In the genomic region with DNA sequence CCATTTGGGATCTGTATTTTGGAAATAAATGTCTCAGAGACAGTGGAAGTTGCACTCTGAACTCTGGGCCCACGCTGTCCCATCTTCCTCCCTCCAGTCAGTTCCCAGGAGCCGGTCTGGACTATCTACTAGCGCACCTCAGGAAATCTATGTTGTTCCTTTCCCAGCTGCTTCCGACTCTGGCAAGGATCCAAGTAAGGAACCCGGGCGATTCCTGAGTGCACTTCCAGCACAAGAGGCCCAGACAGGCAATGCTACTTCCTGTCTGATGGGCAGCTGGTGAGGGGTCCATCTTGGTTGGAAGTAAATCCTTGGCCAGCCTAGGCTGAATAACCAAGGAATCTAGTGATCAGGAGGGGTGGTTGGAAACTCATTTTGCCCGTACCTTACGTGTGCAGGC, we compare ENCODE assay signal across 10 mouse cellular contexts.
DNase-seq lines count a peak whose midpoint lies in the region; ATAC-seq and TF ChIP-seq lines count a peak whose summit lies in the region.
"Had no signal": no experiment of that assay in that cellular context is flagged by ENCODE, and none has a peak within 500 bp of the region (broad histone marks: within the 10 kb centered on the region; RNA-seq: fewer than 3 reads in every experiment).

No protein-coding gene starts in this region.

- no peak overlapping the region for H3K27ac ChIP-seq in liver, postnatal 0 days (ENCODE audit: low read depth)
- no peak overlapping the region for H3K27ac ChIP-seq in liver, embryonic 12.5 days
- peak overlapping the region; percentile 55; the same call in 1 of the 2 replicates for H3K27ac ChIP-seq in heart, embryonic 12.5 days (ENCODE audit: poor library complexity, severe bottlenecking)
- H3K27ac ChIP-seq in kidney, embryonic 14.5 days (ENCODE audit: low read depth, low read length) = peak overlapping the region; percentile 65; the same call in 1 of the 2 replicates
- 0 out of 2 replicates have a peak overlapping the region, but pooled peaks have one; percentile 37 for H3K27ac ChIP-seq in neural tube, embryonic 15.5 days (replicated peaks)
- no peak overlapping the region for H3K27ac ChIP-seq in intestine, postnatal 0 days (ENCODE audit: low read depth, low read length)
- H3K27ac ChIP-seq: macrophage had no signal

- H3K36me3 ChIP-seq in liver, postnatal 0 days (replicated peaks; ENCODE audit: insufficient read depth, low read length) = no peaks in the 10 kb centered on the region
- H3K36me3 ChIP-seq in liver, embryonic 12.5 days = no peaks in the 10 kb centered on the region
- no peaks in the 10 kb centered on the region for H3K36me3 ChIP-seq in heart, embryonic 12.5 days
- H3K36me3 ChIP-seq in kidney, embryonic 14.5 days (ENCODE audit: control insufficient read depth, insufficient read depth, low read length) = no peaks in the 10 kb centered on the region
- H3K36me3 ChIP-seq in neural tube, embryonic 15.5 days = no peaks in the 10 kb centered on the region
- no peaks in the 10 kb centered on the region for H3K36me3 ChIP-seq in intestine, postnatal 0 days (ENCODE audit: control insufficient read depth, insufficient read depth)

- TF ChIP-seq EP300 in liver, postnatal 0 days (IDR thresholded peaks at IDR 0.05; ENCODE audit: low read depth) = peak; percentile 34; the same call in 1 of the 2 replicates

- 0 out of 2 replicates have a peak, but pooled peaks cover 7% of the 10 kb centered on the region for H3K4me1 ChIP-seq in liver, postnatal 0 days (ENCODE audit: insufficient read depth)
- peaks cover 15% of the 10 kb centered on the region for H3K4me1 ChIP-seq in liver, embryonic 12.5 days
- H3K4me1 ChIP-seq in heart, embryonic 12.5 days (replicated peaks) = peaks cover 27% of the 10 kb centered on the region
- peaks cover 3% of the 10 kb centered on the region; the same call in 1 of the 2 replicates for H3K4me1 ChIP-seq in kidney, embryonic 14.5 days (ENCODE audit: control insufficient read depth, insufficient read depth, low read length)
- H3K4me1 ChIP-seq in neural tube, embryonic 15.5 days = peaks cover 9% of the 10 kb centered on the region
- no peaks in the 10 kb centered on the region for H3K4me1 ChIP-seq in intestine, postnatal 0 days (replicated peaks; ENCODE audit: control insufficient read depth, insufficient read depth, low read length)

- no peak for ATAC-seq in liver, postnatal 0 days
- ATAC-seq in liver, embryonic 12.5 days = no peak
- peak; percentile 33 for ATAC-seq in heart, embryonic 12.5 days (ENCODE audit: insufficient number of reproducible peaks, low FRiP score)
- ATAC-seq in kidney, embryonic 14.5 days (ENCODE audit: low FRiP score, low TSS enrichment) = no peak
- ATAC-seq in neural tube, embryonic 15.5 days (ENCODE audit: low FRiP score) = no peak
- ATAC-seq in intestine, postnatal 0 days = no peak
- ATAC-seq: forebrain, embryonic 16.5 days had no signal

- no peak overlapping the region for H3K4me3 ChIP-seq in liver, postnatal 0 days (ENCODE audit: low read depth, low read length)
- H3K4me3 ChIP-seq in liver, embryonic 12.5 days = no peak overlapping the region
- H3K4me3 ChIP-seq in heart, embryonic 12.5 days = no peak overlapping the region
- H3K4me3 ChIP-seq in kidney, embryonic 14.5 days (ENCODE audit: low read length) = no peak overlapping the region
- no peak overlapping the region for H3K4me3 ChIP-seq in neural tube, embryonic 15.5 days (replicated peaks)
- no peak overlapping the region for H3K4me3 ChIP-seq in intestine, postnatal 0 days (ENCODE audit: low read depth, low read length)

- H3K9me3 ChIP-seq in liver, postnatal 0 days (ENCODE audit: low read length) = no peaks in the 10 kb centered on the region
- H3K9me3 ChIP-seq in liver, embryonic 12.5 days (replicated peaks) = no peaks in the 10 kb centered on the region
- no peaks in the 10 kb centered on the region for H3K9me3 ChIP-seq in heart, embryonic 12.5 days (replicated peaks)
- H3K9me3 ChIP-seq in kidney, embryonic 14.5 days (ENCODE audit: control insufficient read depth, low read length) = no peaks in the 10 kb centered on the region
- no peaks in the 10 kb centered on the region for H3K9me3 ChIP-seq in neural tube, embryonic 15.5 days (replicated peaks)
- H3K9me3 ChIP-seq in intestine, postnatal 0 days (ENCODE audit: control insufficient read depth) = no peaks in the 10 kb centered on the region

- WGBS in liver, postnatal 0 days (ENCODE audit: insufficient replicate concordance) = 35% methylated on average over 8 of the region's 8 CpGs
- 32% methylated on average over 8 of the region's 8 CpGs for WGBS in liver, embryonic 12.5 days (ENCODE audit: insufficient replicate concordance)
- 50% methylated on average over 8 of the region's 8 CpGs for WGBS in heart, embryonic 12.5 days
- 66% methylated on average over 8 of the region's 8 CpGs for WGBS in kidney, embryonic 14.5 days
- 59% methylated on average over 8 of the region's 8 CpGs for WGBS in neural tube, embryonic 15.5 days
- WGBS in intestine, postnatal 0 days = 36% methylated on average over 8 of the region's 8 CpGs

- H3K27me3 ChIP-seq in liver, postnatal 0 days (ENCODE audit: insufficient read depth, low read length) = peaks cover 21% of the 10 kb centered on the region
- H3K27me3 ChIP-seq in liver, embryonic 12.5 days (replicated peaks) = peaks cover 86% of the 10 kb centered on the region
- no peaks in the 10 kb centered on the region for H3K27me3 ChIP-seq in heart, embryonic 12.5 days (replicated peaks)
- no peaks in the 10 kb centered on the region for H3K27me3 ChIP-seq in kidney, embryonic 14.5 days (ENCODE audit: control insufficient read depth, insufficient read depth, low read length)
- no peaks in the 10 kb centered on the region for H3K27me3 ChIP-seq in neural tube, embryonic 15.5 days (replicated peaks)
- no peaks in the 10 kb centered on the region for H3K27me3 ChIP-seq in intestine, postnatal 0 days (replicated peaks; ENCODE audit: control insufficient read depth, insufficient read depth, low read length)

- no peak overlapping the region for H3K4me2 ChIP-seq in liver, postnatal 0 days (ENCODE audit: low read depth, low read length)
- H3K4me2 ChIP-seq in liver, embryonic 12.5 days = no peak overlapping the region
- H3K4me2 ChIP-seq in heart, embryonic 12.5 days = no peak overlapping the region
- H3K4me2 ChIP-seq in kidney, embryonic 14.5 days (replicated peaks; ENCODE audit: low read depth, low read length) = no peak overlapping the region
- H3K4me2 ChIP-seq in neural tube, embryonic 15.5 days = no peak overlapping the region
- H3K4me2 ChIP-seq in intestine, postnatal 0 days (replicated peaks; ENCODE audit: low read depth) = no peak overlapping the region

- no peak overlapping the region for H3K9ac ChIP-seq in liver, postnatal 0 days (replicated peaks)
- H3K9ac ChIP-seq in liver, embryonic 12.5 days = no peak overlapping the region
- H3K9ac ChIP-seq in heart, embryonic 12.5 days = no peak overlapping the region
- no peak overlapping the region for H3K9ac ChIP-seq in kidney, embryonic 14.5 days (ENCODE audit: low read depth, low read length)
- H3K9ac ChIP-seq in neural tube, embryonic 15.5 days (replicated peaks) = no peak overlapping the region
- H3K9ac ChIP-seq in intestine, postnatal 0 days (ENCODE audit: low read depth, low read length) = no peak overlapping the region

- no peak for TF ChIP-seq CTCF in liver, postnatal 0 days (IDR thresholded peaks at IDR 0.05; ENCODE audit: low read depth)
- TF ChIP-seq CTCF in intestine, postnatal 0 days (IDR thresholded peaks at IDR 0.05; ENCODE audit: low read depth) = no peak

- no peak for DNase-seq in liver, postnatal 0 days
- no peak for DNase-seq in frontal cortex, adult 2 months (ENCODE audit: extremely low spot score in 1 of 2, low spot score in 1 of 2)
- DNase-seq in cerebellum, postnatal 14 days = no peak

Comparison
In these comparisons a context has a peak if more than half of its experiments do, and no peak if none do; other contexts are left out.
1. H3K27ac ChIP-seq: peak in heart, embryonic 12.5 days (single experiment), kidney, embryonic 14.5 days (single experiment) and neural tube, embryonic 15.5 days (single experiment); none in liver, postnatal 0 days (single experiment), liver, embryonic 12.5 days (single experiment) and intestine, postnatal 0 days (single experiment).